Mouse (Mus musculus): ENCODE results near the gene Cdon. TPM values are rescaled to one million over a fixed set of nuclear protein-coding genes. Genes with fewer than 3 reads are reported as not detected.
A peak's percentile ranks its signal among the peaks of the same experiment; 100 is the strongest.
"Not testable (repeated sequence)": the region's sequence is repeated elsewhere in the genome, so short reads cannot be mapped to it uniquely, and the experiment has no call there.

Cdon gene
- polyA plus RNA-seq, 1 experiment = 49.9 TPM

GRCm38 (mm10) chr9:35422405-35422941, 1.5 kb downstream of the Cdon start:
- Histone ChIP-seq H3K4me2 (ENCODE audit: low read depth) (peak overlapping the region; percentile 84), H3K79me2 (ENCODE audit: control insufficient read depth, insufficient read depth) (peaks cover 57% of the 10 kb centered on the region), H3K36me3 (ENCODE audit: control insufficient read depth, insufficient read depth) (no peaks in the 10 kb centered on the region), H3K4me3 (peak overlapping the region; percentile 75), H3K27me3 (ENCODE audit: control insufficient read depth, insufficient read depth, insufficient read length) (no peaks in the 10 kb centered on the region), H3ac (ENCODE audit: control insufficient read depth, insufficient read length) (peak overlapping the region; percentile 90)
- no peak for TF ChIP-seq CEBPB (IDR thresholded peaks at IDR 0.05; ENCODE audit: insufficient read depth, poor library complexity, severe bottlenecking)
- TF ChIP-seq TCF3 (IDR thresholded peaks at IDR 0.05; ENCODE audit: insufficient read length, low read depth) = no peak
- TF ChIP-seq MAX (IDR thresholded peaks at IDR 0.05; ENCODE audit: low read depth) = no peak
- no peak for TF ChIP-seq USF1 (IDR thresholded peaks at IDR 0.05; ENCODE audit: low read depth)
- no peak for TF ChIP-seq E2F4 (IDR thresholded peaks at IDR 0.05; ENCODE audit: insufficient read depth)
- peak in 1 of 3 experiments; percentile 38 for TF ChIP-seq MYOD1 (IDR thresholded peaks at IDR 0.05; ENCODE audit: control insufficient read depth in 1 of 3, insufficient read length in 2 of 3, low read depth in 2 of 3)
- TF ChIP-seq MYOG (IDR thresholded peaks at IDR 0.05; ENCODE audit: control insufficient read depth in 1 of 3, insufficient read depth in 1 of 3, insufficient read length in 2 of 3, low read depth in 2 of 3) = peak in 1 of 3 experiments; percentile 16
- TF ChIP-seq POLR2AphosphoS2 (IDR thresholded peaks at IDR 0.05; ENCODE audit: insufficient read length, low read depth) = no peak

GRCm38 (mm10) chr9:35423265-35423664, 2.3 kb downstream of the Cdon start:
- no peak overlapping the region for H3ac ChIP-seq (ENCODE audit: control insufficient read depth, insufficient read length)
- H3K4me2 ChIP-seq (ENCODE audit: low read depth) = peak overlapping the region; percentile 84
- peak overlapping the region; percentile 75 for H3K4me3 ChIP-seq
- H3K79me2 ChIP-seq (ENCODE audit: control insufficient read depth, insufficient read depth) = peaks cover 65% of the 10 kb centered on the region
- no peak for TF ChIP-seq REST (IDR thresholded peaks at IDR 0.05; ENCODE audit: insufficient read depth, insufficient read length)
- TF ChIP-seq USF1 (IDR thresholded peaks at IDR 0.05; ENCODE audit: low read depth) = no peak
- TF ChIP-seq TCF12 (IDR thresholded peaks at IDR 0.05; ENCODE audit: insufficient read depth, poor library complexity, severe bottlenecking) = no peak
- H3K27me3 ChIP-seq (ENCODE audit: control insufficient read depth, insufficient read depth, insufficient read length) = no peaks in the 10 kb centered on the region
- no peaks in the 10 kb centered on the region for H3K36me3 ChIP-seq (ENCODE audit: control insufficient read depth, insufficient read depth)

- Histone ChIP-seq H3K4me2 (ENCODE audit: low read depth) (peak overlapping the region; percentile 84), H3K27me3 (ENCODE audit: control insufficient read depth, insufficient read depth, insufficient read length) (no peaks in the 10 kb centered on the region), H3K79me2 (ENCODE audit: control insufficient read depth, insufficient read depth) (peaks cover 79% of the 10 kb centered on the region), H3K36me3 (ENCODE audit: control insufficient read depth, insufficient read depth) (peaks cover 1% of the 10 kb centered on the region), H3ac (ENCODE audit: control insufficient read depth, insufficient read length) (no peak overlapping the region), H3K4me3 (peak overlapping the region; percentile 75)
- TF ChIP-seq POLR2A (IDR thresholded peaks at IDR 0.05; ENCODE audit: insufficient read length, low read depth) (peak; percentile 31), POLR2AphosphoS2 (IDR thresholded peaks at IDR 0.05; ENCODE audit: insufficient read length, low read depth) (peak; percentile 40), REST (IDR thresholded peaks at IDR 0.05; ENCODE audit: insufficient read depth, insufficient read length) (no peak)
Measured at GRCm38 (mm10) chr9:35424671-35425070, 3.7 kb downstream of the Cdon start.

GRCm38 (mm10) chr9:35430476-35430875, 9.5 kb downstream of the Cdon start:
- peak overlapping the region; percentile 7 for H3K4me2 ChIP-seq (ENCODE audit: low read depth)
- H3K79me2 ChIP-seq (ENCODE audit: control insufficient read depth, insufficient read depth) = peaks cover 97% of the 10 kb centered on the region
- TF ChIP-seq MAX (IDR thresholded peaks at IDR 0.05; ENCODE audit: low read depth) = no peak
- TF ChIP-seq POLR2AphosphoS2 (IDR thresholded peaks at IDR 0.05; ENCODE audit: insufficient read length, low read depth) = peak; percentile 30
- peaks cover 17% of the 10 kb centered on the region for H3K36me3 ChIP-seq (ENCODE audit: control insufficient read depth, insufficient read depth)
- H3K4me3 ChIP-seq = no peak overlapping the region
- H3K27me3 ChIP-seq (ENCODE audit: control insufficient read depth, insufficient read depth, insufficient read length) = no peaks in the 10 kb centered on the region
- no peak overlapping the region for H3ac ChIP-seq (ENCODE audit: control insufficient read depth, insufficient read length)

GRCm38 (mm10) chr9:35431396-35431795, 10.5 kb downstream of the Cdon start:
- peak overlapping the region; percentile 31 for H3K4me2 ChIP-seq (ENCODE audit: low read depth)
- no peaks in the 10 kb centered on the region for H3K27me3 ChIP-seq (ENCODE audit: control insufficient read depth, insufficient read depth, insufficient read length)

GRCm38 (mm10) chr9:35432717-35433297, 11.9 kb downstream of the Cdon start:
- Histone ChIP-seq H3K79me2 (ENCODE audit: control insufficient read depth, insufficient read depth) (peaks cover 97% of the 10 kb centered on the region), H3K36me3 (ENCODE audit: control insufficient read depth, insufficient read depth) (peaks cover 17% of the 10 kb centered on the region)
- H3K27me3 ChIP-seq (ENCODE audit: control insufficient read depth, insufficient read depth, insufficient read length); H3K4me2 ChIP-seq (ENCODE audit: low read depth); H3K4me3 ChIP-seq; H3ac ChIP-seq (ENCODE audit: control insufficient read depth, insufficient read length): not testable (repeated sequence)

More at GRCm38 (mm10) chr9:35431396-35431795, 10.5 kb downstream of the Cdon start:
- no peak for TF ChIP-seq MYOG (IDR thresholded peaks at IDR 0.05; ENCODE audit: control insufficient read depth in 1 of 3, insufficient read depth in 1 of 3, insufficient read length in 2 of 3, low read depth in 2 of 3)
- TF ChIP-seq POLR2AphosphoS2 (IDR thresholded peaks at IDR 0.05; ENCODE audit: insufficient read length, low read depth) = peak; percentile 27
- TF ChIP-seq MYOD1 (IDR thresholded peaks at IDR 0.05; ENCODE audit: control insufficient read depth in 1 of 3, insufficient read length in 2 of 3, low read depth in 2 of 3) = no peak
- no peak overlapping the region for H3ac ChIP-seq (ENCODE audit: control insufficient read depth, insufficient read length)
- H3K4me3 ChIP-seq = no peak overlapping the region
- peaks cover 17% of the 10 kb centered on the region for H3K36me3 ChIP-seq (ENCODE audit: control insufficient read depth, insufficient read depth)
- peaks cover 97% of the 10 kb centered on the region for H3K79me2 ChIP-seq (ENCODE audit: control insufficient read depth, insufficient read depth)
